Mouse (Mus musculus) stomach, postnatal 0 days (tissue): ENCODE data around the gene Irx5. TPM values are rescaled to one million over a fixed set of nuclear protein-coding genes. Genes with fewer than 3 reads are reported as not detected.
A peak's percentile ranks its signal among the peaks of the same experiment; 100 is the strongest.

Experiments
- ATAC-seq: fragments of 200-750 bp; cut with Nextera tagmentation; 2 replicates; pipeline ENCODE4 v1.8.0; 2017; ENCODE audit not compliant: low FRiP score, low TSS enrichment
- DNase-seq: peaks from one replicate; pipeline ENCODE4 v3.0.0-alpha.2; 2016; ENCODE audit warnings: low spot score
- H3K27ac ChIP-seq: fragments of 300-500 bp; sonication (generic); replicated peaks from 2 replicates; pipeline ENCODE4 v1.5.1; 2014; ENCODE audit warnings: mild to moderate bottlenecking, control low read depth
- H3K27me3 ChIP-seq: fragments of 300-500 bp; sonication (generic); 2 replicates; pipeline ENCODE4 v1.6.1; 2014; ENCODE audit warnings: low read length; ENCODE audit not compliant: control insufficient read depth, insufficient read depth
- H3K36me3 ChIP-seq: fragments of 300-500 bp; sonication (generic); 2 replicates; pipeline ENCODE4 v1.6.1; 2014; ENCODE audit warnings: low read length, mixed read lengths; ENCODE audit not compliant: control insufficient read depth, insufficient read depth
- H3K4me1 ChIP-seq: fragments of 300-500 bp; sonication (generic); replicated peaks from 2 replicates; pipeline ENCODE4 v1.6.1; 2014; ENCODE audit warnings: antibody characterized with exemption; ENCODE audit not compliant: control insufficient read depth, insufficient read depth
- H3K4me2 ChIP-seq: fragments of 300-500 bp; sonication (generic); replicated peaks from 2 replicates; pipeline ENCODE4 v1.6.1; 2014; ENCODE audit warnings: low read depth, mild to moderate bottlenecking, control low read depth, moderate library complexity
- H3K4me3 ChIP-seq: fragments of 300-500 bp; sonication (generic); 2 replicates; pipeline ENCODE4 v1.5.1; 2014; ENCODE audit warnings: low read depth, low read length, control low read depth
- H3K9ac ChIP-seq: fragments of 300-500 bp; sonication (generic); 2 replicates; pipeline ENCODE4 v1.6.1; 2014; ENCODE audit warnings: mild to moderate bottlenecking, low read length, control low read depth, mixed read lengths
- H3K9me3 ChIP-seq: fragments of 300-500 bp; sonication (generic); 2 replicates; pipeline ENCODE4 v1.6.1; 2016; ENCODE audit warnings: low read length; ENCODE audit not compliant: control insufficient read depth
- CTCF ChIP-seq: IDR thresholded peaks from 2 replicates; pipeline ENCODE4 v1.5.1; 2016; ENCODE audit warnings: antibody characterized with exemption, low read depth, mild to moderate bottlenecking, moderate library complexity
- EP300 ChIP-seq: optimal IDR thresholded peaks from 2 replicates; pipeline ENCODE3; 2016; ENCODE audit warnings: antibody characterized with exemption
- WGBS: fragments of 180-500 bp; shearing (Covaris S2); extraction: QIAGEN DNeasy Blood & Tissue Kit; methylation state at CpG from one replicate; pipeline ENCODE4 v1.1.7; 2014; 5-methylcytosine and 5-hydroxymethylcytosine counted together
- polyA plus RNA-seq: library from polyadenylated mRNA; unstranded; fragments of >200 nt; fragmentation: Nextera tagmentation; extraction: Ambion mirVana; gene quantifications from 2 replicates; pipeline ENCODE4 v1.2.1, GENCODE M21; 2015

Irx5 gene
- polyA plus RNA-seq = 4.5 and 4.7 TPM in 2 replicates

DNA sequence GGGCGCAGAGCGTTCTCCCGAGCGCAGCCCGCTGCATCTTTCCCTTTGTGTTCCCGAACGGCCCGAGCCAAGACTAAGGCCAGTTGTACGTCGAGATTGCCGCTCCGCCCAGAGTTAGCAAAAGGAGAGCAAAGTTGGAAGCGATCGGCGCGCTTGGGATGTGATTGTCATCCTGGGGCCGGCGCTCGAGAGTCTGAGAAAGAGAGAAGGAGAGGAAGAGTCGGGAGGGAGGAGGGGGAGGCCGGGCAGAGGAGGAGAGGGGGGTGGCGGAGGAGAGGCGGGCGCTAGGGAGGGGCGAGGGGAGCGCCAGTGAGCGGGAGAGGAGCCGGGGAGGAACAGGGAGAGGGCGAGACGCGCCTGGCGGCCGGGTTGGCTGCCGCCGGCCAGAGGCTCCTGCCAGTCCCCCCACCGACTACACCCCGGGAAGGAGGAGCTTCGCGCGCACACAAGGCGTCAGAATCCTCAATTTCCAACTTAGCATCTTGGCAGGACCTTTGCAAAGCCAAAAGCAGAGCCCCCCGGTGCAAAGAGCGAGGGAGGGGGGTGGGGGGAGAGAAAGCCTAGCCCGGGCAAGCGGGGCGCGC lies at the start of gene Irx5:
Gene Irx5, plus strand, starts transcription at position 228 of the 584 bp plus-strand sequence.
- ATAC-seq = peak; percentile 67
- Histone ChIP-seq H3K4me2 (peak within 1 kb of the TSS; percentile 72), H3K27ac (peak within 1 kb of the TSS; percentile 86), H3K4me1 (no peaks in the 10 kb centered on the region), H3K9ac (peak within 1 kb of the TSS; percentile 77), H3K9me3 (no peaks in the 10 kb centered on the region), H3K4me3 (peak within 1 kb of the TSS; percentile 69), H3K27me3 (peaks cover 28% of the 10 kb centered on the region), H3K36me3 (no peaks in the 10 kb centered on the region)
- peak; percentile 88 for DNase-seq
- no peak for TF ChIP-seq CTCF
- no peak for TF ChIP-seq EP300
- 1% methylated on average over 32 of the region's 47 CpGs for WGBS

DNA sequence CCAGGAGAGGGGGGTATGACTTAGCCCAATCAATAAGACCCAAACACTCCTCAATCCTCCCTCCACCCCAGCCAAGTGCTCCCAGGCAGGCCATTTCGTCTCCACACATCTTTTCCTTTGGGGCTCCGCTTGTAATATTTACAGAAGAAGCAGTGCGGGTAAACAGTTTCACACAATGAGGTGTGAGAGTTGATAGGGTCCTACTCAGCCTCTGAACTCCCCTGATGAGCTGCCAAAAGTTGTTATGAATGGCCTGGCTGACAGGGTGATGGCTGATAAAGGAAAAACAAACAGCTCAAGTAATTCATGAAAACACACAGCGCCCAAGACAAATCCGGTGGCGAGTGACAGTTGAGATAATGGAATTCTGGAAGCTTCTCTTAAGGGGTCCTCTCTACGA lies 45.2 kb upstream of the Irx5 start:
- Histone ChIP-seq H3K4me1 (no peaks in the 10 kb centered on the region), H3K9me3 (no peaks in the 10 kb centered on the region), H3K9ac (no peak overlapping the region), H3K27ac (no peak overlapping the region), H3K4me2 (no peak overlapping the region), H3K27me3 (no peaks in the 10 kb centered on the region), H3K4me3 (no peak overlapping the region), H3K36me3 (no peaks in the 10 kb centered on the region)
- no peak for DNase-seq
- WGBS = 11% methylated on average over 7 of the region's 7 CpGs
- no peak for ATAC-seq
- TF ChIP-seq CTCF (no peak), EP300 (no peak)

DNA sequence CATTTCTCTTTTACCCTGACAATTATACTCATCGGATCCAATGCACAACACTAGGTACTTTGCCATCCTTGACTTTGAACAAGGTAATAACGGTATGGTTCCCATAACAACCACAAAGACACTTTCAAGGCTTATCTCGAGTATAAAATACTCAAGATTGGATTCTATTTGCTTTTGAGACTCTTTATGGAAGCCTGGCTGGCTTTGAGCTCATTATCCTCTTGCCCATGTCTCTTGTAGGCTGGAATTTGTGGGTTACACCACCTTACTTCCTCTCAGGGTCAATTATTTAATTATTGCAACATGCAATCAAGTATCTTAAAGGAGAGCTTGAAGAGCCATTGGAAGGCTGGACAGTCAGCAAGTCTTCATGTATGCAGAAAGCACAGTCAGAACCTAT lies 43.7 kb upstream of the Irx5 start:
- WGBS = 68% methylated on average over 3 of the region's 3 CpGs
- H3K4me3 ChIP-seq = no peak overlapping the region
- TF ChIP-seq EP300 (no peak), CTCF (no peak)
- no peaks in the 10 kb centered on the region for H3K4me1 ChIP-seq
- ATAC-seq = no peak
- no peaks in the 10 kb centered on the region for H3K27me3 ChIP-seq
- no peaks in the 10 kb centered on the region for H3K9me3 ChIP-seq
- no peak overlapping the region for H3K4me2 ChIP-seq
- no peak overlapping the region for H3K27ac ChIP-seq
- no peak overlapping the region for H3K9ac ChIP-seq
- no peaks in the 10 kb centered on the region for H3K36me3 ChIP-seq
- no peak for DNase-seq

DNA sequence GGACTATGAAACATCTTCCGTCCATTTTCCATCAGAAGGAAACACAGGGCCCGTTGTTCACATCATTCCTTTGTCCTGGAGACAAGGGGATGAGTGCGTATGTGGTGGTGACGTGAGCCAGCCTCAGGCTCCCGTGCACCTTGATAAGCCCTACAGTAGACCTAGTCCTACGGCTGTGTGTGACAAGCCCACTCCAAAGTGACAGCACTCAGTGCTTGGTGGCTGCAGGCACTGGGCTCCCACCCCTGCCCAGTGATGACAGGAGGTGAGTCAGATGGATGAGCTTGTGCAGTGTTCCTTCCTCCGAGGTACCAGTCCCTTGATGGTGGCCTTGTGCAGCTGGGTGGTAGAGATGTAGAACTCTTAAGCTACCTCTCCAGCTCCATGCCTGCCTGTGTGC lies 33.7 kb upstream of the Irx5 start:
- Histone ChIP-seq H3K27ac (no peak overlapping the region), H3K4me2 (no peak overlapping the region), H3K9me3 (no peaks in the 10 kb centered on the region), H3K27me3 (no peaks in the 10 kb centered on the region), H3K4me3 (no peak overlapping the region), H3K9ac (no peak overlapping the region), H3K36me3 (no peaks in the 10 kb centered on the region), H3K4me1 (no peaks in the 10 kb centered on the region)
- no peak for TF ChIP-seq EP300
- no peak for TF ChIP-seq CTCF
- DNase-seq (no peak), ATAC-seq (no peak)
- WGBS = 86% methylated on average over 7 of the region's 7 CpGs

DNA sequence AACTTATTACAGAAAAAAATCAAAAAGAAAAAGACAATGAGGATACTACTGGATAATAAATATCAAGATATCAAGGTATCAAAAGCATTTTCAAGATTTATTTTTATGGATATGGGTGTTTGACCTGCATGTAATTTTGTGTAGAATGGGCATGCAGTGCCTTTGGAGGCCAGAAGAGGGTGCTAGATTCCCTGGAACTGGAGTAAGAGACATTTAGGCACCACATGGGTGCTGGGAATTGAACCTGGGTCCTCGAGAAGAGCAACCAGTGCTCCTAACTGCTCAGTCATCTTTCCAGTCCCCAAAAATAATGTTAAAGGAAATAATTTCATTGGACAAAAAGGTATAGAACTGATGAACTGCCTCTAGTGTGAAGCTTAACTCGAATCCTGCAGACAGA lies 30.2 kb upstream of the Irx5 start:
- no peak for ATAC-seq
- Histone ChIP-seq H3K9ac (no peak overlapping the region), H3K4me3 (no peak overlapping the region), H3K4me1 (no peaks in the 10 kb centered on the region), H3K27ac (no peak overlapping the region), H3K36me3 (no peaks in the 10 kb centered on the region), H3K27me3 (no peaks in the 10 kb centered on the region), H3K4me2 (no peak overlapping the region), H3K9me3 (no peaks in the 10 kb centered on the region)
- 92% methylated on average over 2 of the region's 2 CpGs for WGBS
- no peak for DNase-seq
- no peak for TF ChIP-seq EP300
- TF ChIP-seq CTCF = peak; percentile 38

DNA sequence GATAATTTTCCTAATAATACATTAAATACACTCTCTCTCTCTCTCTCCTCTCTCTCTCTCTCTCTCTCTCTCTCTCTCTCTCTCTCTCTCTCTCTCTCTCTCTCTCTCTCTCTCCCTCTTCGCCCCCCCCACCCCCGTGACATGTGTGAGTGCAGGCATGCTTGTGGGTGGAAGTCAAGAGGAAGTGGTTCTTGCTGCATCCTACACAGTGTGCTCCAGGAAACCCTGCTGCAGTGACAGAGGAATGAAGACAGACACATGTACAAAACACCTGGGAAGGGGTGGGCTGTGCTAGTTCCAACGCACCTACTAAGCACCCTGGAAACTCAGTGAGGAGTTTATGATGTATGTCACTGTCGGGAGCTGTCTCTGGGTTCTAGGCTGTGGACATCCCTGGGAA lies 28.2 kb upstream of the Irx5 start:
- Histone ChIP-seq H3K27ac (no peak overlapping the region), H3K9ac (no peak overlapping the region), H3K4me1 (no peaks in the 10 kb centered on the region), H3K4me2 (no peak overlapping the region), H3K36me3 (no peaks in the 10 kb centered on the region), H3K27me3 (no peaks in the 10 kb centered on the region), H3K4me3 (no peak overlapping the region), H3K9me3 (no peaks in the 10 kb centered on the region)
- TF ChIP-seq EP300 (no peak), CTCF (no peak)
- DNase-seq (no peak), ATAC-seq (no peak)
- 72% methylated on average over 3 of the region's 4 CpGs for WGBS
